Mouse (Mus musculus): ENCODE data around the gene Pnp2.

Gene Pnp2

GRCm38 (mm10) chr14:51008781-51009180 is 53.0 kb downstream of the Pnp2 start:
- no peak for DNase-seq (ENCODE audit: low read depth, low spot score)

GRCm38 (mm10) chr14:51009572-51009971 is 53.8 kb downstream of the Pnp2 start:
- no peak for DNase-seq (ENCODE audit: low read depth, low spot score)

Data from forelimb bud, embryonic 11.5 days (tissue).